Mouse (Mus musculus) neutrophil, adult 65 days (primary cell): ENCODE data around the gene Maml2. TPM values are rescaled to one million over a fixed set of nuclear protein-coding genes. Genes with fewer than 3 reads are reported as not detected.

Source experiments
- total RNA-seq: library from RNA; stranded (reverse); gene quantifications from 2 replicates; pipeline ENCODE4 v1.2.4, GENCODE M21; 2023

Maml2 gene
- 0.54 and 1.00 TPM in 2 replicates for total RNA-seq

DNA sequence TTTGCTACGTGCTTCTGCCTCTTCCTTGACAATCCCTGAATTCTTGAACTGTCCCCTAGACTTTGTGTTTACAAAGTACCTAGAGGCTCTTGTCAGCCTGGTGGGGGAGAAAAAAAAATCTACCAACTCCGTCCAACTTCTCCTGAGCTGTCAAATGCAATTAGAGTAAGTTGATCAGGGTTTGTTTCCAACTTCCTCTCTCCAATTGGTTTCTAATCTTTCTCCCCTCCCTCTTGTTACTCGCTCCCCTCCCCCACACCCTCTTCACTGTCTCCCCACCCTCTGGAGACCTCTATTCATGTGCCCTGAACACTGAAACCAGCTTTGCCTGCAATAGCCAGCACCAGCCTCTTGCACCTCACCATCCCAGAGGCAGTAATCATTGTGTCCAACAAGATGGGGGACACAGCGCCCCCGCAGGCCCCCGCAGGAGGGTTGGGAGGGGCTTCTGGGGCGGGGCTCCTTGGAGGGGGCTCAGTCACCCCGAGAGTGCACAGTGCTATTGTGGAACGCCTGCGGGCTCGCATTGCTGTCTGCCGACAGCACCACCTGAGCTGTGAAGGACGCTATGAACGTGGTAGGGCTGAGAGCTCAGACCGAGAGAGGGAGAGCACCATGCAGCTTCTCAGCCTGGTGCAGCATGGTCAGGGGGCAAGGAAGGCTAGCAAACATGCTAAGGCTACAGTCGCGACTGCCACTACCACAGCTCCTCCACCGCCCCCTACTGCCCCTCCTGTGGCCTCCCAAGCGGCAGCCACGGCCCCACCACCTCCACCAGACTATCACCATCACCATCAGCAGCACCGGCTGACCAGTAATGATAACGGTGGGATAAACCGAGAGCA, at the start of gene Maml2:
TSS of gene Maml2 (plus strand) at position 290 of the 845 bp plus-strand sequence.

GRCm38 (mm10) chr9:13446703-13447285, 149.0 kb downstream of the Maml2 start, which contains the start of gene Gm17571:
Gm17571 (minus strand) TSS chr9:13446753.

DNA sequence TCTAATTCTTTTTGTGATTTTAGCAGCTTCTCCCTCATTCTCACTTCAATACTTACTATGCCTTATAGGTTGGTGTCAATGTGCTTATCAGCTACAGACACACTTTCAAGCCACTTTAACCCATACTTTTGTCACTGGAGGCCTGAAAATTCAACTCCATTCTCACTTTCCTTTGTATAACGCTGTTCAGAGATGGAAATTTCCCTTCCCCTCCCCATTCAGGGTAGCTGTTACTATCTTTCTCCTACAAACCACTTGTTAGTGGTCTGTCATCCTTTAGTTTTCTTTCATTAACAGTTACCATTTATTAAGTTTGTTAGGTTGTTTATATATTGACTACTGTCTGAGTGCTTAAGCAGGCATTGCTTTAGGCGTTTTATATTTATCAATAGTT, 450.6 kb downstream of the Maml2 start, which contains the start of gene Mtmr2:
TSS of gene Mtmr2 (plus strand) at position 7 of the 394 bp plus-strand sequence.

Other genes with a start within 250 kb of the Maml2 start
- 7.0 and 8.4 TPM in 2 replicates for gene Jrkl, start 52.1 kb upstream of the Maml2 start, total RNA-seq
- 31.5 and 44.4 TPM in 2 replicates for gene Ccdc82, start 51.0 kb upstream of the Maml2 start, total RNA-seq
- gene Gm17571, start 148.8 kb downstream of the Maml2 start, total RNA-seq: not detected in 2 replicates